Mouse (Mus musculus) ES-Bruce4 (cell line): Measurements from ENCODE around the gene Nkg7.

Experiments used
- CTCF ChIP-seq: IDR thresholded peaks from one replicate; pipeline ENCODE4 v1.8.1; 2011; ENCODE audit warnings: low read depth, low read length
- POLR2A ChIP-seq: IDR thresholded peaks from one replicate; pipeline ENCODE4 v1.8.1; 2011; ENCODE audit warnings: low read length; ENCODE audit not compliant: insufficient read depth

DNA sequence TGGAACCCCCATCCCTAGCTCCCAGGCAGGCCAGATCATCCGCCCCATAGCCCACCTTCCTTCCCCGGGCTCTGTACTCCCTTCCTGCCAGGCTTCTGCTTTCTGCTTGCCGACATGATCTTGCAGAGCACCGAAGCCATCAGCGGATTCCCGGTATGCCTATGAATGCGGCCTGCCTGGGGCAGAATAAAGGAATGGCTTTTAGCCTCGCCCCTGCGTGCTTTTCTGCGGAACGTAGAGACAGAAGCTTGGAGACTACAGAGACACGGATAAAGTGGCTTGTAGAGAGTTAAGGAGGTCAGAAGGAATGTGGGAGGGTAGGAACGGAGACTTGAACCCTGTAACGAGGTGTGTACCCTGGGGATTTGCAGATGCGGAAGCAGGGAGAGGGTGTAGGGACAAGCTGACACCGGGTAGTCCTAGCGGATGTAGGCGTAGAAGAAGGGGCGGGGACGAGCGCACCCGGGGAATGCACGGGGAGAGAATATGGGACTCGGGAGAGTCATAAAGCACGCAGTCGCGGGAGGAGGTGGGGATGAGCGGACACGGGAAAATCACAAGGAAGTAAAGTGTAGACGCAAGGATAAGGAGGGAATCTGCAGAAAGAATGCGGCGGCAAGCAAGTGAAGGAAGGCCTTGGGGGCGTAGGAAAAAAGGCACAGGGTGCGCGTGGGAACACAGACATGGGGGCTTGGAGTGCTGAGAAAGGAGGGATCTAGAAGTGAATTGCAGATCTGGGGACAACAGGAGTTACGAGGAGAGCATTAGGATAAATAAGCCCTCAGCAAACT, 6.4 kb downstream of the Nkg7 start:
- TF ChIP-seq CTCF (no peak), POLR2A (no peak)
